Mouse (Mus musculus): Measurements from ENCODE around the gene Chmp2a. TPM values are rescaled to one million over a fixed set of nuclear protein-coding genes. Genes with fewer than 3 reads are reported as not detected.

The Chmp2a gene
- polyA plus RNA-seq, 1 experiment, result 183 TPM

GRCm38 (mm10) chr7:13031983-13032382 lies 2.6 kb downstream of the Chmp2a start:
- no peak overlapping the region for H3K27ac ChIP-seq (ENCODE audit: control insufficient read depth, insufficient read depth, low read depth, low read length, poor library complexity)
- 83% methylated on average over 2 of the region's 2 CpGs for WGBS
- no peak for TF ChIP-seq CTCF (IDR thresholded peaks at IDR 0.05; ENCODE audit: control insufficient read depth, insufficient read depth, low read length)
- TF ChIP-seq POLR2A (IDR thresholded peaks at IDR 0.05; ENCODE audit: borderline replicate concordance, control insufficient read depth, low read depth, low read length), result no peak
- H3K4me1 ChIP-seq (ENCODE audit: control insufficient read depth, insufficient read depth, low read length), result peaks cover 3% of the 10 kb centered on the region; the same call in 1 of the 2 replicates
- H3K4me3 ChIP-seq (replicated peaks; ENCODE audit: control insufficient read depth, low read depth, low read length), result no peak overlapping the region

GRCm38 (mm10) chr7:13031069-13031468 lies 3.5 kb downstream of the Chmp2a start:
- TF ChIP-seq POLR2A (IDR thresholded peaks at IDR 0.05; ENCODE audit: borderline replicate concordance, control insufficient read depth, low read depth, low read length) (no peak), CTCF (IDR thresholded peaks at IDR 0.05; ENCODE audit: control insufficient read depth, insufficient read depth, low read length) (no peak)
- H3K4me3 ChIP-seq (replicated peaks; ENCODE audit: control insufficient read depth, low read depth, low read length), result no peak overlapping the region
- 74% methylated on average over 5 of the region's 5 CpGs for WGBS
- H3K27ac ChIP-seq (ENCODE audit: control insufficient read depth, insufficient read depth, low read depth, low read length, poor library complexity), result no peak overlapping the region
- H3K4me1 ChIP-seq (ENCODE audit: control insufficient read depth, insufficient read depth, low read length), result peaks cover 3% of the 10 kb centered on the region; the same call in 1 of the 2 replicates

- TF ChIP-seq CTCF (IDR thresholded peaks at IDR 0.05; ENCODE audit: control insufficient read depth, insufficient read depth, low read length) (no peak), POLR2A (IDR thresholded peaks at IDR 0.05; ENCODE audit: borderline replicate concordance, control insufficient read depth, low read depth, low read length) (no peak)
- Histone ChIP-seq H3K4me3 (replicated peaks; ENCODE audit: control insufficient read depth, low read depth, low read length) (no peak overlapping the region), H3K4me1 (ENCODE audit: control insufficient read depth, insufficient read depth, low read length) (peaks cover 2% of the 10 kb centered on the region; the same call in 1 of the 2 replicates), H3K27ac (ENCODE audit: control insufficient read depth, insufficient read depth, low read depth, low read length, poor library complexity) (no peak overlapping the region)
- 94% methylated on average over 4 of the region's 4 CpGs for WGBS
These were observed 5.6 kb downstream of the Chmp2a start for GRCm38 (mm10) chr7:13028986-13029385.

- Histone ChIP-seq H3K4me3 (replicated peaks; ENCODE audit: control insufficient read depth, low read depth, low read length) (peak overlapping the region; percentile 65), H3K27ac (ENCODE audit: control insufficient read depth, insufficient read depth, low read depth, low read length, poor library complexity) (no peak overlapping the region), H3K4me1 (ENCODE audit: control insufficient read depth, insufficient read depth, low read length) (peaks cover 4% of the 10 kb centered on the region)
- 29% methylated on average over 4 of the region's 4 CpGs for WGBS
- TF ChIP-seq CTCF (IDR thresholded peaks at IDR 0.05; ENCODE audit: control insufficient read depth, insufficient read depth, low read length) (no peak), POLR2A (IDR thresholded peaks at IDR 0.05; ENCODE audit: borderline replicate concordance, control insufficient read depth, low read depth, low read length) (no peak)
These were observed 9.0 kb downstream of the Chmp2a start for GRCm38 (mm10) chr7:13025511-13026112.

- under 1% methylated on average over 44 of the region's 44 CpGs for WGBS
- Histone ChIP-seq H3K4me3 (replicated peaks; ENCODE audit: control insufficient read depth, low read depth, low read length) (peak overlapping the region; percentile 65), H3K4me1 (ENCODE audit: control insufficient read depth, insufficient read depth, low read length) (peaks cover 4% of the 10 kb centered on the region), H3K27ac (ENCODE audit: control insufficient read depth, insufficient read depth, low read depth, low read length, poor library complexity) (peak overlapping the region; percentile 99)
- no peak for TF ChIP-seq CTCF (IDR thresholded peaks at IDR 0.05; ENCODE audit: control insufficient read depth, insufficient read depth, low read length)
- no peak for TF ChIP-seq POLR2A (IDR thresholded peaks at IDR 0.05; ENCODE audit: borderline replicate concordance, control insufficient read depth, low read depth, low read length)
These were observed 9.8 kb downstream of the Chmp2a start for GRCm38 (mm10) chr7:13024805-13025204.

- peak overlapping the region; percentile 99 for H3K27ac ChIP-seq (ENCODE audit: control insufficient read depth, insufficient read depth, low read depth, low read length, poor library complexity)
- H3K4me1 ChIP-seq (ENCODE audit: control insufficient read depth, insufficient read depth, low read length), result peaks cover 4% of the 10 kb centered on the region
- TF ChIP-seq CTCF (IDR thresholded peaks at IDR 0.05; ENCODE audit: control insufficient read depth, insufficient read depth, low read length) (no peak; the same call in 1 of the 2 replicates), POLR2A (IDR thresholded peaks at IDR 0.05; ENCODE audit: borderline replicate concordance, control insufficient read depth, low read depth, low read length) (peak; percentile 83; the same call in 1 of the 2 replicates)
- H3K4me3 ChIP-seq (replicated peaks; ENCODE audit: control insufficient read depth, low read depth, low read length), result peak overlapping the region; percentile 93
- under 1% methylated on average over 93 of the region's 95 CpGs for WGBS
These were observed 10.5 kb downstream of the Chmp2a start for GRCm38 (mm10) chr7:13023928-13024731.

GRCm38 (mm10) chr7:13022773-13023535 lies 11.7 kb downstream of the Chmp2a start:
- Histone ChIP-seq H3K27ac (ENCODE audit: control insufficient read depth, insufficient read depth, low read depth, low read length, poor library complexity) (peak overlapping the region; percentile 68), H3K4me3 (replicated peaks; ENCODE audit: control insufficient read depth, low read depth, low read length) (peak overlapping the region; percentile 63), H3K4me1 (ENCODE audit: control insufficient read depth, insufficient read depth, low read length) (peaks cover 4% of the 10 kb centered on the region)
- WGBS, result 3% methylated on average over 31 of the region's 31 CpGs
- no peak for TF ChIP-seq CTCF (IDR thresholded peaks at IDR 0.05; ENCODE audit: control insufficient read depth, insufficient read depth, low read length)
- peak; percentile 51; the same call in 1 of the 2 replicates for TF ChIP-seq POLR2A (IDR thresholded peaks at IDR 0.05; ENCODE audit: borderline replicate concordance, control insufficient read depth, low read depth, low read length)

- Histone ChIP-seq H3K27ac (ENCODE audit: control insufficient read depth, insufficient read depth, low read depth, low read length, poor library complexity) (no peak overlapping the region), H3K4me1 (ENCODE audit: control insufficient read depth, insufficient read depth, low read length) (no peaks in the 10 kb centered on the region; the same call in 1 of the 2 replicates), H3K4me3 (replicated peaks; ENCODE audit: control insufficient read depth, low read depth, low read length) (no peak overlapping the region)
- 74% methylated on average over 1 of the region's 1 CpGs for WGBS
- TF ChIP-seq POLR2A (IDR thresholded peaks at IDR 0.05; ENCODE audit: borderline replicate concordance, control insufficient read depth, low read depth, low read length) (no peak), CTCF (IDR thresholded peaks at IDR 0.05; ENCODE audit: control insufficient read depth, insufficient read depth, low read length) (no peak)
These were observed 19.4 kb downstream of the Chmp2a start for GRCm38 (mm10) chr7:13015217-13015616.

Data from bone marrow, adult 2 months (tissue).